Mouse (Mus musculus): ENCODE measurements around the gene Bco2.
A peak's percentile ranks its signal among the peaks of the same experiment; 100 is the strongest.

- TF ChIP-seq CTCF (IDR thresholded peaks at IDR 0.05; ENCODE audit: insufficient read depth, low read length): no peak
- TF ChIP-seq POLR2A (IDR thresholded peaks at IDR 0.05; ENCODE audit: borderline replicate concordance, extremely low read depth, low read depth, low read length): peak; percentile 68; the same call in 1 of the 2 replicates
Measured at GRCm38 (mm10) chr9:50494311-50494710, 60.7 kb downstream of the Bco2 start, which contains the start of gene Plet1.
